Mouse (Mus musculus): ENCODE measurements at regions not wholly inside any gene's neighbourhood (a gene's known extent, or its start where the extent isn't known, plus 50 kb on each side); places are given as distances from the start of the nearest gene placed in this dataset.

DNA sequence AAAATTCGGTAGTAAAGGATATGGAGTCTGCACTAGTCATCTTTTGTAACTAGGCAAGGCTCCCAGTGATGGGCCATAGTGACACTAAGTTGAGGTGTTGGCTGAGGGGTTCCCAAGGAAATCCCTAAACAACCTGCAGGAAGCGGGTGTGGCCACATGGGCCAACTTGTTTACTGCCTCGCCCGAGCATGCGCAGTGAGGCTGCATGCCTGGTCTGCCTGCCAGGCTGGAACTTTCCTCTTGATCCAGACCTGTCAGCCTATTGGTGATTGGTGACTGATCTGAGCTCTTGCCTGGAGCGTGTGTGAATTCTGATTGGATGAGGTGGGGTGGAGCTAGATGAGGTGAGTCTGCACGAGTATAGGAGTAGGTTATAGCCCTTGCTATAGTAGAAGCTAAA lies 103.1 kb upstream of the Zwint start:
- no peak for ATAC-seq (ENCODE audit: low TSS enrichment)

DNA sequence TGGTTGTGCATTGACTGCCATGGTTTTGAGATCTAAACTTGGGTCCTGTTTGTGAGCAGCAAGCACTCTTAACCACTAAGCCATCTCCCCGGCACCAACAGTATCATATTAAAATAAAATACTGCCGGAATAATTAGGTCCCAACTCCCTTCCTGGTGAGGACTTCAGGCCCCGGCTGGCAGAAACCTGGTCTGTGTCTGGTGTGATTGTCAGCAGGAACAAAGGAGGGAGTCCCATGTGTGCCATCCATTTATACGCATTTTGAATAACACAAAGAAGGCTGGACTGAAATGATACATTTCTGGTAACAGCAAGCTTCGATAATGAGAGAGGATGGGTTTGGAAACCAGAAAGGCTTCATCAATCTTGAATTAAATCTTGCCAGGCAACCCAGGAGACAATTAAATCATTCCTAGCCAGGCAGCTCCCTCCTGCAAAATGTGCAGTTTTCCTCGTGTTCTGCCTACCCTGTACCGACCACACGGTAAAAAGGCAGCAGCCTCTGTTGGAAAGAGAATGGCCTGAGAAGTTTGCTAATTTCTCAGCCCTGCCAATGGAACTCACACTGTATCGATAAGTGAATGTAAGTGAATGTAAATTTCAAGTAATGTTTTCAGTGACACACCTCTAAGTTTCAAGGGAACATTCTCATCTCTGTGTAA lies 80.5 kb upstream of the Zwint start:
- ATAC-seq (ENCODE audit: low TSS enrichment): no peak

DNA sequence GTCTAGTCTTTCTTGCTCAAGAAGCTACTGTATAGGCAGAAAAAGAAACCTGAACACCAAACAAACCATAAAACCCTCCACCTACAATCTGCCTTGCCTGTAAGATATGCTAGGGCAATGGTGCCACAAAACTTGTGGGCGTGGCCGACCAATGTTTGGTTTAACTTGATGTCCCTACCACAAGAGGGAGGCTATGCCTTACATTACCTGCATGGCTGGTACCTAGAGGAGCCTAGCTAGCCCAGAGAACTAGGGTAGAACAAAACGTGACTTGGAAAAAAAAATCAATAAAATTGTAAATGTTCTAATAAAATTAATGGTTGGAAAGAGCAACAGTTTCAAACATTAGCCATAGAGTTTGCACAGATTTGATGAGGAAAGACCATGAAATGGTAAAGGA lies 76.9 kb upstream of the Zwint start:
- no peak for ATAC-seq (ENCODE audit: low TSS enrichment)

DNA sequence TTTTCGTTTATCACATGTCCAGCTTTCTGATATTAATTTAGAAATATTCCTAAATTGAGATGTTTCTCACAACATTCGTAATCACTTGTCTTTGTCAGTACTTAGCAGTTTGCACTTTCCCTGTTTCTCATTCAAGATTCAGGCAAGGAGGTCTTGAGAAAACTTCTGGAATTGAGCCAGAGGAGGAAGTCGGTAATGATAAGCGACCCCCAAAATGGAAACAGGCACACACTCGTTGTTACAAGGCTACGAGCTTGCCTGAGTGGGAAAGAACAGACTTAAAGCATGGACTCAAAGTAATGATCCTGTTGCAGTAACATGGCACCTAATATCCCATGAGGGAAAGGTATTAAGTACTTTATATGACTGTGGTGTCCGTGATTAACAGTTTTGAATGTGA lies 76.1 kb upstream of the Zwint start:
- ATAC-seq (ENCODE audit: low TSS enrichment): no peak

DNA sequence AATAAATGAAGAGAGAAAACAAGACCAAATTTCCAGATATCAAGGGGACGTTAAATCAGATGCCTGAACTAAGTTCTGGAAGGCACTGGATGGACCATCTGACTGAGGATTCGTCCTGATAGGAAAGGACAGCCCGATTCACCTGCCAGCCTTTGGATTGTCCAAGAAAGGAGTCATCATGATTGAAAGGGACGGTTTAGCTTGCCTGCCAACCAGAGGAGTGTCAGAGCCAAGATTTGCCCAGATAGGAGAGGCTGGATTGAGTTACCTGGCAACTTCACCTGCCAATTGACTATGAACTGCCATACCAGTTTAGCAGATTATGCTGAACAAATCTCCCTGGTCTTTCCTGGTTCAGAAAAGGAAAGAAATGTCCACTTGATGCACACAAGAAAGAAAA lies 73.3 kb upstream of the Zwint start:
- ATAC-seq (ENCODE audit: low TSS enrichment): no peak

DNA sequence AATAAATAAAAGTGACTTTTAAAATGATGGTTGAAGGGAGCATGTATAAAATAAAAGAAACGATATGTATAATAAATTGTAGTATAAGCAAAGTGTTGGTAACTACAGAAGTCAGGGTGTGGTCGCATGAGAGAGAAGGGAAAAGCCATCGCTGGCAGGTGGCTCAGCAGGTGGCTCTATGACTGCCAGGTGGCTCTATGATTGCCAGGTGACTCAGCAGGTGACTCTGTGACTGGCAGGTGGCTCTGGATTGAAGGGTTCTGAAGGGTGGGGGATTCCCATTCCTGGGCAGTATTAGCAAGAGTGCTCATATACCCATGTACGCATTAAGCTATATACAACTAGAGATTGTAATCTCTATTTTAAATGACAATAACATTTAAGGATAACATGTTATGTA lies 66.1 kb upstream of the Zwint start:
- no peak for ATAC-seq (ENCODE audit: low TSS enrichment)

DNA sequence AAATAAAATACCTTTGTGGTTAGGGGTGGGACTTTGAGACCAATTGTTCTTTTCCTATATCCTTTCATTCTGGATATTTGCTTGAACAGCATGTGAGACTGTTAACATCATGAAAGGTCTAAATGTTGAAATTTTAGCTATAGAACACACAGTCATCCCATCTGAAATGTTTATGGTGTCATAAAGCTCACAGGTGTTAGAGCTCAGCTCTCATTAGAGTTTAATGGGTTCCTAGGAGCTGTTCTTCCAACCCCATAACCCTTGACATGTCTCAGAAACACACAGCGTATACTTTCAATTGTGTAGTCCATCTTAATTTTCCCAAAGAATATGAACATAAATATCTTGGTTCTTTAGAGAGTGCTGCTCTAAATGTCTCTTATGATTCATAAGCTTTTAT lies 61.6 kb upstream of the Zwint start:
- ATAC-seq (ENCODE audit: low TSS enrichment): no peak

Data from frontal cortex, adult (tissue).